Mouse (Mus musculus): ENCODE results near the gene Ociad1. TPM values are rescaled to one million over a fixed set of nuclear protein-coding genes. Genes with fewer than 3 reads are reported as not detected.

Ociad1 gene
- 100 to 1,000 TPM; 454 to 476 TPM for total RNA-seq (2021)

DNA sequence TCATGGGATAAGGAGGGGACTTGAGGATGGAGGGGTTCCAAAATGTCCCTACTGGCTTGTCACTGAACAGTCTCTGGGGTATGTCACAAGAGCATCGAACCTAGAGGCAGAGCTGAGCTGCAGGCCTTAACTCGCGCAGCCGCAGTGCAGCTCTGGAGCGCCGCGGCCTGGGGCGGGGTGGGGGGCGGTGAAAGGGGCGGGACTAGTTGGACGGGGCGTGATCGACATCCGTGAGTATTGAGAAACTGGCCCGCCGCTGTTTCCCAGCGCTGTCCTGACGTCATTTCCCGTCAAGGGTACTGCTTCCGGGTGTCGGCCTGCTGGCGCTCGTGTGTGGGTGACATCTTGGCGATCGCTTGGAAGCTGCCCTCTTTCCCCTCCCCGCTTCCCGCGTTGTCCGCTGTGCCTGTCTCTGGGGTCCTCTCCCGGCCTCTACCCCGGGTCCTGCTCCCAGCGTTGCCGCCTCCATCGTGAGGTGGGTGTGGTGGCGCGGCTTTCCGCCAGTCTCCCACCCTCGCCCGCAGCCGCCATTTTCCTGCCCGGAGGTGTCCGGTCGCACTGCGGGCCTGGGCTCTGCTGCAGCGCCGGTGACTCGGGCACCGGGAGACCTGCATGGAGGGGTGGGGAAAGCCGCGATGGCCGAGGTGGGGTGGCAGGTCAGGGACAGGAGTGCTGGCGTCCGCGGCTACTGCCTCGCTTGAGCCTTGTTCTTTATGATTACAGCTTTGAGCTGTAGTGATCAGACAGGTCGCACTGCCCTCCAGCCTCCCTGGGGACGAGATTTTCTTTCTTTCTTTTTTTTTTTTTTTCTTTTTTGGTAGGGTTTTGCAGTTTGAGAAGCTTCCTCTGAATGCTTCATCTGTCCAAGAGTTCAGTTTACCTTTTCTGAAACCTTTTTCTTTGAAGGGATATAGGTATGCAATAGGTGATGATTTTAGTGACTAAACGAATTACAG is at the start of gene Ociad1:
TSS of gene Ociad1 (plus strand) at position 283 of the 956 bp plus-strand sequence.
- DNase-seq (ENCODE audit: extremely low spot score in 1 of 2, low spot score in 1 of 2), result peak; percentile 81 to 90

DNA sequence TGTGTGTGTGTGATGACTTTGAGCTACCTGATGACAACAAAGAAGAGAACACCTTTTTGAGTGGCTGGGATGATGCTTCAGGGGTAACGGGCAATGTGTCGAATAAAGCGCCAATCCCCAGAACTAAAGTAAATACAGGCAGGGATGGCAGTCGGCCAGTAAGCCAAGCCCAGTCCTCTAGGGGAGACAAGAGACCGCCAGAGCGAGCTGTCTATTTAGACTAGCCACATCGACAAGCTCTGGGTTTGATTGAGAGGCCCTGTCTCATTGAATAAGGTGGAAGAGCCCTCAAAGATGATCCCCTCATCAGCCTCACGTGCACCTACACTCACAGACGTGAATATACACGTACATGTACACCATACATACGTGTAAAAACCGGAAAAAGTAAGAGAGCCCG is 48.2 kb upstream of the Ociad1 start:
- DNase-seq (ENCODE audit: extremely low spot score in 1 of 2, low spot score in 1 of 2), result no peak

- no peak for DNase-seq (ENCODE audit: extremely low spot score in 1 of 2, low spot score in 1 of 2)
These were observed 46.2 kb upstream of the Ociad1 start for GRCm38 (mm10) chr5:73246414-73246813.

- no peak for DNase-seq (ENCODE audit: extremely low spot score in 1 of 2, low spot score in 1 of 2)
These were observed 44.4 kb upstream of the Ociad1 start for GRCm38 (mm10) chr5:73248211-73248610.

DNA sequence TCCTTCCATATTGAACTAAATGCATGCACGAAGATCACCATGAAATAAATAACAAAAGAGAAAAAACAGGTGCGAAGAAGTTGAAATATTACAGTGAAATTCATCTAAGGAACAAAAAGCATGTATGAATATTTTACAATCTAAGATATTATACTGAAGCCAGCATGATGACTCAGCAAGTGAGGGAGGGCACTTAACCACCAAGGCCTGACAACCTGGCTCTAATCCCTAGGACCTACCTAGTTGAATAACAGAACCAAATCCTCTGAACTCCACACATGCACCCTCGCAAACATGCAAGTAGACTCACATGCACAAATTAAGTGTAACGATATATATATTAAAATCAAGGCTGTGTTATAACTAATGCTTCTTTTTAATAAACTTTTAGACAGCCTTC is 43.2 kb upstream of the Ociad1 start:
- DNase-seq (ENCODE audit: extremely low spot score in 1 of 2, low spot score in 1 of 2), result no peak

- DNase-seq (ENCODE audit: extremely low spot score in 1 of 2, low spot score in 1 of 2), result no peak
These were observed 39.8 kb upstream of the Ociad1 start for GRCm38 (mm10) chr5:73252739-73253138.

DNA sequence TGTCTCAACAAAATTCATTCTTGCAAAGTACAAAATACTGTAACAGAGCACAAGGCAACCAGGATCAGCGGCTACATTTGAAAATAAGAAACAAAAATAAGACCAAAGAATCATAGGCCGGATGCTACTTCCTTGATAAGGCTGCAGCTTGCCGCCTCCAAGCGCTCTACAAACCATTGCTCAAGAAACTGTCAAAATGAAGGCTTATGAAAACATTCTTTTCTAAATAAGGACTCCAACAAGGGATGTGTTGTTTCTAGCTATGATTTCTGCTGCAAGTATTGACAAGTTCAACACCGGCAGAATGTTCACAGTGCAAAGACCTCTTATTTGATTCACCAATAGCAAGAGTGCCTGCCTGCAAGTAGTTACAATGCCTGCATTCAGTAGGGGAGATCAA is 37.9 kb upstream of the Ociad1 start:
- DNase-seq (ENCODE audit: extremely low spot score in 1 of 2, low spot score in 1 of 2), result no peak

GRCm38 (mm10) chr5:73255321-73256251 is 37.0 kb upstream of the Ociad1 start:
- peak; percentile 51 to 58 for DNase-seq (ENCODE audit: extremely low spot score in 1 of 2, low spot score in 1 of 2)

DNA sequence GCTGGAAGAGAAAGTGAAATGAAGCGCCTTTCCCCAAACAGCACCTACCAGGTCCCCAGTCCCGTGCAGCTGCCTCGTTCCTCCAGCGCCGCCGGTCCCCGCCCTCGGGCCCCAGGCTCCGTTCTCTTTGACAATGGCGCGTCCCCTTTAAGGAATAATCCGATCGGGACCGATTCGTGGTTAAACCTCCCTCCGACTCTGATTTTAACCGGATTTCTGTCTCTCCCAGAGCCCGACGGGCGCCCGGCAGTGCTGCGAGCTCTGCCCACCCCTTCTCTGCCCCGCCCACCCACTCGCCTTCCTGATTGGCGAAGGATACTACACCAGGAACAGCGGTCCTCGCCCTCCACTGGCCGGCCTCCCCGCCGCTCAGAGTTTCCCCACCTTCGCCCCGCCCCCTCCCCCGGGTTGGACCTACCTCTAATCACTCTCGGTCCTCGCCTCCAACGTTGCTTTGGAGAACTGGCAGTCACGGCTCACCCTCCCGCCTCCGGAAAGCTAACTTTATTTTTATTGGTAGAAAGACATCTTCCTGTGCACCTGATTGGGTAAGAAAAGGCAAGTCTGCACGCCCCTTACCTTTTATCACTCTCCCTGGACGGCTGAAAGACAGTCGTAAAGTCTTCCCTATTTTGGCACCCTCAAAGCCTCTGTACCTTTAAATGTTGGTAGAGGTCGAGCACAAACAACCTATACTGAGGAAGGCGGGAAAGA is 36.1 kb upstream of the Ociad1 start, which contains the start of gene Fryl:
TSS of gene Fryl (minus strand) at position 268 of the 714 bp plus-strand sequence.
- peak; percentile 75 to 85 for DNase-seq (ENCODE audit: extremely low spot score in 1 of 2, low spot score in 1 of 2)

DNA sequence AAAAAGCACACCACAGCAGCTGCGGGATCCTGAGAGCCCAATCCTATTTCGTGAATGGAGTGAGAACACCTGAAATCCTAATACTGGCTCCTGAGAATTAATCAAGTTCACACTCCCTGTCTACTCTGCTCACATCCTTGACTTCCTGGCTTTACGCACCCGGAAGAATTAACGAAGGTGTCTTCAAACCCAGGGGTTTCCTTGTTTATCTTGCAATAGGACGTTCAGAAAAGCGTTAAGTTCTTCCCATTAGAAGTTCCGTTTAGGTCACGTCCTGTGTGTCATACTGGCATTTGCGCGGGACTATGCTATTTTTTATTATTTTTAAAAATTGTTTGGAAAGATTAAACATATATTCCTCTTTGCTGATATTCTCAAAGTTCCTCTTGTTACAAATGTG is 35.5 kb upstream of the Ociad1 start:
- no peak for DNase-seq (ENCODE audit: extremely low spot score in 1 of 2, low spot score in 1 of 2)

GRCm38 (mm10) chr5:73257723-73258122 is 34.9 kb upstream of the Ociad1 start:
- DNase-seq (ENCODE audit: extremely low spot score in 1 of 2, low spot score in 1 of 2), result no peak

DNA sequence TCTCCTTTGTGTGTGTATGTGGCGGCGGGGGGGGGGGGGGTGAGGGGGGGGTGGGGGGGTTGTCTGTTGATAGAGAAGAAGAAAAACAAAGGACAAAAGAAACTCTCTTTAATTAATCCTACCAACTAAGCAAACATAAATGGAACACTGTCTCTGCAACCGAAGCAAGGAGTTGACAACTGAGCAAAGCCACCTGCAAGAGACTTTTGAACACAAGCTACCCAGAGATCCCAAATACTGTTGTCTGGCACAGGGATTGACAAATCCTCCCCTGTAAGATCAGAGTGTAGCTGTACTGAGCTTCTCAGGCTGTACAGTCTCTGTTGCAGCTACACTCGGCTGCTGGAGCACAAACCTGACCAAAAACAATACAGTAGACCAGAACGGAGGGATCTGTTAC is 28.5 kb upstream of the Ociad1 start:
- no peak for DNase-seq (ENCODE audit: extremely low spot score in 1 of 2, low spot score in 1 of 2)

DNA sequence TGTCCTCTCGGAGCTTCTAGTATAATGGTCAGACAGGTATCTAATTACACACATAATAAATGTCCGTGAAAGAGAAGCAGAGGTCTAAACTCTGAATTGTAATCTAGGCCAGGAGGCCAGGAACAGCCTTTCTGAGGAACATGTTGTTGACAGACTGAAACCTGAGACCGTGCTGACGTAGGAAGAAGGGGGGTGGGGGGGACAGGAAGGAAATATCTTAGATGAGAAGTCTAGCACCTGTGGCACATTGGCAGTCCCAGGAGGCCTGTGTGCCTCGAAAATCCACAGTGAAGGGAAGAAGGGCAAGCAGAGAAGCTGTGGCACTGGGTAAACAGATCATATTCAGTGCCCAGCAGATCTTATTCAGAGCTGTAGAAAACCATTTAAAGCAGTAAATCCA is 27.1 kb upstream of the Ociad1 start:
- DNase-seq (ENCODE audit: extremely low spot score in 1 of 2, low spot score in 1 of 2), result no peak

DNA sequence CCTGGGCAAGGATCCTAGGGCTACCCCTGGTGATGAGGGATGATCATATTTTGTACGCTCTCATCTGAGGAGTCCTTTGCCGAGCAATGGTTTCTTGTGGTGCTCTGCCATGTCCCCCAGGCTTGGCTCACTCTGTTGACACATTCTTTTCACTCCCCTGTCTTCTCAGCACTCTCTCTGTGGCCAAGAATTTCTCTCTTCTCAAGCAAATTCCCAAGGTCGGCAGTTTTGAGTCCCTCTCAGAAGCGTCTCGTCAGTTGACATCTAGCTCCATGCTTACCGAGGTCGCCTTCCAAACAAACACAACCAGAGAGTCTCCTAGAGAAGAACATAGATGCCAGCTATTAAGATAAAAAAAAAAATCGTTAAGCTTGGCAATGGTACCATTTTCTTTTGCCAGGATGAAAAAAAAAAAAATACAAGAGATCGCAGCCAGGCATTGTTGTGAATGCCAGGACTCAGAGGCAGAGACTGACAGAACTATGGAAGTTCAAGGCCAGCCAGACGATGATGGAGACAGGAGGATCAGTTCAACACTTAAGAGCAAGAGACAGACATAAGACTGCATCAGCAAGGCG is 23.9 kb upstream of the Ociad1 start:
- no peak for DNase-seq (ENCODE audit: extremely low spot score in 1 of 2, low spot score in 1 of 2)

DNA sequence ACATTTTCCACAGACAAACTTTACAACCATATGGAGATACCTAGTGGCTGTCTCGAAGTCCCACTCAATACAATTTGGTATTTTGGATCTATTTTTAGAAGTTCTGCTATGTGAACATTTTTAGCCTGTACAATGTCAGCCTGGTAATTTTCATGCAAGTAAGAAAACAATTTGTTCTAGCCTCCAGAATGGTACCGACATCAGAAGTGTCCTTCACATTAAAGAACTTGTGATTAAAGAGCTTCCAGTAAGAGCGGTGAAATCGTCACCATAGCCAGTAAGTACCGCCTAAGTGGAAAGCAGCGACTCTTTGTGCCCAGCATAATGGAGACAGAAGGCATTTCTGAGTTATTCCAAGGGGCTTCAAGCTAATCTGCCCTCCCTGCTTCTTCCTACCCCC is 22.0 kb upstream of the Ociad1 start:
- no peak for DNase-seq (ENCODE audit: extremely low spot score in 1 of 2, low spot score in 1 of 2)

- no peak for DNase-seq (ENCODE audit: extremely low spot score in 1 of 2, low spot score in 1 of 2)
These were observed 19.4 kb upstream of the Ociad1 start for GRCm38 (mm10) chr5:73273171-73273570.

GRCm38 (mm10) chr5:73274941-73275340 is 17.6 kb upstream of the Ociad1 start:
- no peak for DNase-seq (ENCODE audit: extremely low spot score in 1 of 2, low spot score in 1 of 2)

GRCm38 (mm10) chr5:73279190-73279589 is 13.4 kb upstream of the Ociad1 start:
- DNase-seq (ENCODE audit: extremely low spot score in 1 of 2, low spot score in 1 of 2), result no peak

GRCm38 (mm10) chr5:73279732-73280566 is 12.6 kb upstream of the Ociad1 start:
- no peak for DNase-seq (ENCODE audit: extremely low spot score in 1 of 2, low spot score in 1 of 2)
